Mouse (Mus musculus): ENCODE measurements around the gene Rab3c. TPM values are rescaled to one million over a fixed set of nuclear protein-coding genes. Genes with fewer than 3 reads are reported as not detected.

The Rab3c gene
- total RNA-seq, 2 experiments from 2014 or later: 155 to 184 TPM

GRCm38 (mm10) chr13:110116316-110116715 is 164.5 kb downstream of the Rab3c start:
- intact Hi-C loops (cut with DNase I): no loop called here

GRCm38 (mm10) chr13:110114870-110115645 is 165.7 kb downstream of the Rab3c start:
- no peak for DNase-seq (ENCODE audit: low spot score in 2 of 2)
- intact Hi-C loops (cut with DNase I): no loop called here

More at GRCm38 (mm10) chr13:110116316-110116715, 164.5 kb downstream of the Rab3c start:
- no peak for DNase-seq (ENCODE audit: low spot score in 2 of 2)

- no peak for DNase-seq (ENCODE audit: low spot score in 2 of 2)
- intact Hi-C loops (cut with DNase I): no loop called here
These were observed 167.1 kb downstream of the Rab3c start for GRCm38 (mm10) chr13:110113711-110114110.

GRCm38 (mm10) chr13:110097424-110098050 is 183.3 kb downstream of the Rab3c start:
- DNase-seq (ENCODE audit: low spot score in 2 of 2): peak; percentile 21 to 38
- intact Hi-C loops (cut with DNase I): no loop called here

GRCm38 (mm10) chr13:110094998-110095397 is 185.8 kb downstream of the Rab3c start:
- intact Hi-C loops (cut with DNase I): no loop called here
- DNase-seq (ENCODE audit: low spot score in 2 of 2): no peak

GRCm38 (mm10) chr13:110093720-110094685 is 186.8 kb downstream of the Rab3c start:
- DNase-seq (ENCODE audit: low spot score in 2 of 2): no peak
- intact Hi-C loops (cut with DNase I): no loop called here

- intact Hi-C loops (cut with DNase I): no loop called here
- DNase-seq (ENCODE audit: low spot score in 2 of 2): no peak
These were observed 196.8 kb downstream of the Rab3c start for GRCm38 (mm10) chr13:110083961-110084360.

GRCm38 (mm10) chr13:110081174-110081573 is 199.6 kb downstream of the Rab3c start:
- no peak for DNase-seq (ENCODE audit: low spot score in 2 of 2)
- intact Hi-C loops (cut with DNase I): no loop called here

GRCm38 (mm10) chr13:110075587-110075986 is 205.2 kb downstream of the Rab3c start:
- intact Hi-C loops (cut with DNase I): loop anchor here (10.0 kb wide), 1 partner anchor 49 kb away; no protein-coding TSS in a partner anchor
- no peak for DNase-seq (ENCODE audit: low spot score in 2 of 2)

GRCm38 (mm10) chr13:110074180-110074579 is 206.6 kb downstream of the Rab3c start:
- DNase-seq (ENCODE audit: low spot score in 2 of 2): no peak
- intact Hi-C loops (cut with DNase I): loop anchor here (10.0 kb wide), 1 partner anchor 51 kb away; no protein-coding TSS in a partner anchor

GRCm38 (mm10) chr13:110067149-110067548 is 213.6 kb downstream of the Rab3c start:
- peak in 1 of 2 experiments; percentile 10 for DNase-seq (ENCODE audit: low spot score in 2 of 2)
- intact Hi-C loops (cut with DNase I): no loop called here

GRCm38 (mm10) chr13:110066674-110067073 is 214.1 kb downstream of the Rab3c start:
- DNase-seq (ENCODE audit: low spot score in 2 of 2): no peak
- intact Hi-C loops (cut with DNase I): no loop called here

- intact Hi-C loops (cut with DNase I): loop anchor here (1.0 to 5.0 kb wide), 2 partner anchors 219 to 305 kb away; partner anchors contain the start of gene Rab3c
These were observed 217.9 kb downstream of the Rab3c start for GRCm38 (mm10) chr13:110062835-110063411.

GRCm38 (mm10) chr13:110062288-110062687 is 218.5 kb downstream of the Rab3c start:
- DNase-seq (ENCODE audit: low spot score in 2 of 2): no peak
- intact Hi-C loops (cut with DNase I): loop anchor here (1.0 to 5.0 kb wide), 2 partner anchors 220 to 306 kb away; partner anchors contain the start of gene Rab3c

More at GRCm38 (mm10) chr13:110062835-110063411, 217.9 kb downstream of the Rab3c start:
- DNase-seq (ENCODE audit: low spot score in 2 of 2): peak; percentile 40 to 53

- no peak for DNase-seq (ENCODE audit: low spot score in 2 of 2)
- intact Hi-C loops (cut with DNase I): loop anchor here (5.0 kb wide), 1 partner anchor 1473 kb away; no protein-coding TSS in a partner anchor
These were observed 226.3 kb downstream of the Rab3c start for GRCm38 (mm10) chr13:110054538-110054937.

GRCm38 (mm10) chr13:110048767-110049434 is 231.9 kb downstream of the Rab3c start:
- no peak for DNase-seq (ENCODE audit: low spot score in 2 of 2)
- intact Hi-C loops (cut with DNase I): no loop called here

GRCm38 (mm10) chr13:110044418-110044817 is 236.4 kb downstream of the Rab3c start:
- intact Hi-C loops (cut with DNase I): no loop called here
- DNase-seq (ENCODE audit: low spot score in 2 of 2): no peak

GRCm38 (mm10) chr13:110039779-110040498 is 240.9 kb downstream of the Rab3c start:
- peak in 1 of 2 experiments; percentile 24 for DNase-seq (ENCODE audit: low spot score in 2 of 2)
- intact Hi-C loops (cut with DNase I): no loop called here
